Mouse (Mus musculus): ENCODE measurements at regions not wholly inside any gene's neighbourhood (a gene's known extent, or its start where the extent isn't known, plus 50 kb on each side); places are given as distances from the start of the nearest gene placed in this dataset.

GRCm38 (mm10) chr6:15597226-15597983 is 123.1 kb upstream of the Mdfic start:
- Histone ChIP-seq H3K4me3 (ENCODE audit: extremely low read depth, insufficient read depth, insufficient read length) (no peak overlapping the region), H3K4me1 (ENCODE audit: control insufficient read depth, insufficient read depth, insufficient read length) (no peaks in the 10 kb centered on the region), H3K27me3 (ENCODE audit: control insufficient read depth, insufficient read depth, low read length) (no peaks in the 10 kb centered on the region), H3K27ac (ENCODE audit: insufficient read depth, low read length) (no peak overlapping the region), H3K36me3 (ENCODE audit: control insufficient read depth, insufficient read depth, low read length) (no peaks in the 10 kb centered on the region)
- 72% methylated on average over 4 of the region's 4 CpGs for WGBS
- TF ChIP-seq POLR2A (IDR thresholded peaks at IDR 0.05; ENCODE audit: low read depth, low read length) (no peak), CTCF (IDR thresholded peaks at IDR 0.05; ENCODE audit: extremely low read depth, insufficient read depth, insufficient read length, insufficient replicate concordance) (no peak)
- no peak for DNase-seq (ENCODE audit: low read depth in 1 of 2, low spot score in 2 of 2)

- TF ChIP-seq POLR2A (IDR thresholded peaks at IDR 0.05; ENCODE audit: low read depth, low read length) (no peak), CTCF (IDR thresholded peaks at IDR 0.05; ENCODE audit: extremely low read depth, insufficient read depth, insufficient read length, insufficient replicate concordance) (no peak)
- Histone ChIP-seq H3K27me3 (ENCODE audit: control insufficient read depth, insufficient read depth, low read length) (no peaks in the 10 kb centered on the region), H3K36me3 (ENCODE audit: control insufficient read depth, insufficient read depth, low read length) (no peaks in the 10 kb centered on the region), H3K4me1 (ENCODE audit: control insufficient read depth, insufficient read depth, insufficient read length) (no peaks in the 10 kb centered on the region), H3K4me3 (ENCODE audit: extremely low read depth, insufficient read depth, insufficient read length) (no peak overlapping the region), H3K27ac (ENCODE audit: insufficient read depth, low read length) (no peak overlapping the region)
- DNase-seq (ENCODE audit: low read depth in 1 of 2, low spot score in 2 of 2), result no peak
Observed at GRCm38 (mm10) chr6:15610208-15610607, 110.3 kb upstream of the Mdfic start.

GRCm38 (mm10) chr6:15625910-15626564 is 94.4 kb upstream of the Mdfic start:
- Histone ChIP-seq H3K36me3 (ENCODE audit: control insufficient read depth, insufficient read depth, low read length) (no peaks in the 10 kb centered on the region), H3K4me3 (ENCODE audit: extremely low read depth, insufficient read depth, insufficient read length) (no peak overlapping the region; the same call in 1 of the 2 replicates), H3K27me3 (ENCODE audit: control insufficient read depth, insufficient read depth, low read length) (no peaks in the 10 kb centered on the region), H3K27ac (ENCODE audit: insufficient read depth, low read length) (no peak overlapping the region), H3K4me1 (ENCODE audit: control insufficient read depth, insufficient read depth, insufficient read length) (no peaks in the 10 kb centered on the region; the same call in 1 of the 2 replicates)
- WGBS, result 32% methylated on average over 3 of the region's 3 CpGs
- DNase-seq (ENCODE audit: low read depth in 1 of 2, low spot score in 2 of 2), result peak in 1 of 2 experiments; percentile 9
- TF ChIP-seq CTCF (IDR thresholded peaks at IDR 0.05; ENCODE audit: extremely low read depth, insufficient read depth, insufficient read length, insufficient replicate concordance) (no peak), POLR2A (IDR thresholded peaks at IDR 0.05; ENCODE audit: low read depth, low read length) (no peak)

GRCm38 (mm10) chr6:15638548-15638947 is 81.9 kb upstream of the Mdfic start:
- DNase-seq (ENCODE audit: low read depth in 1 of 2, low spot score in 2 of 2), result no peak
- H3K4me3 ChIP-seq (ENCODE audit: extremely low read depth, insufficient read depth, insufficient read length), result no peak overlapping the region
- 88% methylated on average over 14 of the region's 14 CpGs for WGBS
- no peaks in the 10 kb centered on the region for H3K36me3 ChIP-seq (ENCODE audit: control insufficient read depth, insufficient read depth, low read length)
- no peaks in the 10 kb centered on the region for H3K27me3 ChIP-seq (ENCODE audit: control insufficient read depth, insufficient read depth, low read length)
- no peak for TF ChIP-seq POLR2A (IDR thresholded peaks at IDR 0.05; ENCODE audit: low read depth, low read length)
- TF ChIP-seq CTCF (IDR thresholded peaks at IDR 0.05; ENCODE audit: extremely low read depth, insufficient read depth, insufficient read length, insufficient replicate concordance), result no peak
- no peak overlapping the region for H3K27ac ChIP-seq (ENCODE audit: insufficient read depth, low read length)
- no peaks in the 10 kb centered on the region for H3K4me1 ChIP-seq (ENCODE audit: control insufficient read depth, insufficient read depth, insufficient read length)

- 76% methylated on average over 4 of the region's 4 CpGs for WGBS
- Histone ChIP-seq H3K27me3 (ENCODE audit: control insufficient read depth, insufficient read depth, low read length) (no peaks in the 10 kb centered on the region), H3K36me3 (ENCODE audit: control insufficient read depth, insufficient read depth, low read length) (no peaks in the 10 kb centered on the region), H3K4me3 (ENCODE audit: extremely low read depth, insufficient read depth, insufficient read length) (no peak overlapping the region), H3K4me1 (ENCODE audit: control insufficient read depth, insufficient read depth, insufficient read length) (no peaks in the 10 kb centered on the region), H3K27ac (ENCODE audit: insufficient read depth, low read length) (no peak overlapping the region)
- no peak for DNase-seq (ENCODE audit: low read depth in 1 of 2, low spot score in 2 of 2)
- TF ChIP-seq POLR2A (IDR thresholded peaks at IDR 0.05; ENCODE audit: low read depth, low read length), result no peak
- no peak for TF ChIP-seq CTCF (IDR thresholded peaks at IDR 0.05; ENCODE audit: extremely low read depth, insufficient read depth, insufficient read length, insufficient replicate concordance)
Observed at GRCm38 (mm10) chr6:15639378-15639777, 81.1 kb upstream of the Mdfic start.

GRCm38 (mm10) chr6:15639809-15640479 is 80.5 kb upstream of the Mdfic start:
- Histone ChIP-seq H3K4me3 (ENCODE audit: extremely low read depth, insufficient read depth, insufficient read length) (no peak overlapping the region), H3K27me3 (ENCODE audit: control insufficient read depth, insufficient read depth, low read length) (no peaks in the 10 kb centered on the region), H3K36me3 (ENCODE audit: control insufficient read depth, insufficient read depth, low read length) (no peaks in the 10 kb centered on the region), H3K27ac (ENCODE audit: insufficient read depth, low read length) (no peak overlapping the region), H3K4me1 (ENCODE audit: control insufficient read depth, insufficient read depth, insufficient read length) (no peaks in the 10 kb centered on the region)
- no peak for DNase-seq (ENCODE audit: low read depth in 1 of 2, low spot score in 2 of 2)
- TF ChIP-seq CTCF (IDR thresholded peaks at IDR 0.05; ENCODE audit: extremely low read depth, insufficient read depth, insufficient read length, insufficient replicate concordance), result no peak
- no peak for TF ChIP-seq POLR2A (IDR thresholded peaks at IDR 0.05; ENCODE audit: low read depth, low read length)
- WGBS, result 71% methylated on average over 5 of the region's 5 CpGs

Data from spleen, adult 2 months (tissue).